Mouse (Mus musculus): ENCODE measurements at regions not wholly inside any gene's neighbourhood (a gene's known extent, or its start where the extent isn't known, plus 50 kb on each side); places are given as distances from the start of the nearest gene placed in this dataset.

DNA sequence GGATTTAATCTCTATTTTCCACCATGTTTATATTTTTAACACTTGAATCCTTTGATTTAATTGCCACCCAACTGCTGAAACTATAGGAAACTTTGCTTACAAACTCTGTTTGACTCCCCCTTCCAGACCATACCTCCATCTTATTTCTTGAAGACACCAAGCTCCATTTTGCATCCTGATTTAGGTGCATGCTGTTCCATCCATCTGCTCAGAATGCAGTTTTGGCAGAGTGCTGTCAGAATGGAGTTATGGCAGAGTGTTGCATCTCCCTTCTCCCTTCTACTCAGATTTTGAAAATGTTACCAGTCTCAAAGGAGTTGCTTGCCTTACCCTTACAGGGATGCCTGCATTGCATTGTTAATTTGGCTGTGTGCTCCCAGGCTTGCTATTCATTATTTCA, 79.5 kb upstream of the Fam83b start:
- POLR2A ChIA-PET, result no interaction called here
- TF ChIP-seq CTCF (IDR thresholded peaks at IDR 0.05), result no peak
- ATAC-seq (no peak), DNase-seq (ENCODE audit: low read depth, low spot score) (no peak)
- H3K27me3 ChIP-seq, result peaks cover 7% of the 10 kb centered on the region
- in situ Hi-C loops (cut with MboI; ENCODE audit: low pct_unique_long_range_greater_than_20kb), result no loop called here
- CTCF ChIA-PET, result interaction anchor here (1.1 kb wide), 1 partner anchor 36 kb away, joined by 3 read pairs; no protein-coding TSS in a partner anchor

Measured in Patski (cell line).